Mouse (Mus musculus) cerebellum, adult (tissue): ENCODE measurements around the gene Furin.
"Not testable (repeated sequence)": the region's sequence is repeated elsewhere in the genome, so short reads cannot be mapped to it uniquely, and the experiment has no call there.

ENCODE experiments used
- ATAC-seq: cut with Nextera tagmentation; 2 replicates; pipeline ENCODE4 v1.9.2; 2017; ENCODE audit warnings: mild to moderate bottlenecking, moderate library complexity, mixed read lengths; ENCODE audit not compliant: insufficient number of reproducible peaks, low FRiP score, low TSS enrichment

The Furin gene

DNA sequence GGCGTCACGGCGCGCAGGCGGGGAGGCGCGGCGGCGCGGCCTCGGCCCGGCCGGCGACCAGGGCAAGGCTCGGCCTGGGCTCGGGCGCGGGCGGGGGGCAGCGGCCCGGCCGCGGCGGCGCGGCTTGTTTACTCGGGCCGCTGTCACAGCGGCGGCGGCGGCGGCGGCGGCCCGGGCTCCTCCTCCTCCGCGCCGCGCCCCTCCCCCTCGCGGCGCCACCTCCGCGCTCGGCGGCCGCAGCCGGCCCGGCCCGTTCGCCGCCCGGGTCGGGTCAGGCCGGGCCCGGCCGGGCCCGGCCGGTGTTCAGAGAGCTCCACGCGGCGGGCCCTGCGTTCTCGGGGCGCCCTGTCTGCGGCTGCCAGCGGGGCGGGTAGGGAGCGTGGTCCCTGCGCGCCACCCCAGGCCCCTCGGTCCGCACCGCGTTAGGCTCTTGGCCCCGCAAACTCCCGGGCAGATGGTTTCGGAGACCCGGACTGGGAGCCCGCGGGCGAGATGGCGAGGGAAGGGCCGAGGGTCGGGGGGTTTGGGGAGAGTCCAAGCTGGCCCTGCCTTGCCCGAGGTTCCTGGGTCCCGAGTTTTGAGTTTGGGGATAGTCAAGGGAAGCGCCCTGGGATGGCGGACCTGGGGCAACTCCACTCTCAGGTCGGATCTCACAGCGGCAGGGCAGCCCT is 2.5 kb downstream of the Furin start:
- ATAC-seq = peak; percentile 51

DNA sequence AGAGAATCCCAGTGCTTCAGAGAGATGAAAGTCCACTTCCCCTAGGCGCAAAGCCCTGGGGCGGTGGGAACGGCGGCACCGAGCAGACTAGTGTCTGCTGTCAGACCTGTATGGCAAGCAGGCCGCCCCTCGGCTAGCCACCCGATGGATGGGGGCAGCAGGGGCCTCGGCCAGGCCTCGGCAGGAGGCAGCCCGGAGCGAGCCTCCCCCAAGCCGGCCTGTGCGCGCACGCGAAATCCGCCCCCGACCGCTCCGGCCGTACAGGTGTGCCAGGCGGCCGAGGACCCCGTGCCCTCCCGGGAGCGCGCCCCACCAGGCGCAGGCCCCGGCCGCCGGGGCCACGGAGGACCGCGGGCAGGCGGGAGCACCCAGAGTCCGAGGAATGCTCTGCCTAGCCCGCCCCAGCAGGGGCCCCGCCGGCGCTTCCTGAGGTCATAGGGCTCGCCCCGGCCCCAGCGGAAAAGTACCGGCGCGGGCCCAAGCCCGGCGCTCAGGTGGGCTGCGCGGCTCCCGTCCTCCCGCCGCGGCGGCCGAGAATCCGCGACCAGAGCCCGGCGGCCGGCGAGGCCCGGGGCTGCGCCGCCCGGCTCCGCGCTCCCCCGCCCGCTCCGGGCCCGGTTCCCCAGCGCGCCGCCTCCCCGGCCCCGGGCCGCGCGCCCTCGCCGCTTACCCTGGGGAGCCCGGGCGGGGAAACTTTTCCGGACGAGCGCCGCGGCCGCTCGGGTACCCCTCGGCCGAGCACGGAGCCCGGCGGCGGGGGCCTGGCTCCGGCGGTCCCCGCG is 3.2 kb downstream of the Furin start:
- no peak for ATAC-seq

DNA sequence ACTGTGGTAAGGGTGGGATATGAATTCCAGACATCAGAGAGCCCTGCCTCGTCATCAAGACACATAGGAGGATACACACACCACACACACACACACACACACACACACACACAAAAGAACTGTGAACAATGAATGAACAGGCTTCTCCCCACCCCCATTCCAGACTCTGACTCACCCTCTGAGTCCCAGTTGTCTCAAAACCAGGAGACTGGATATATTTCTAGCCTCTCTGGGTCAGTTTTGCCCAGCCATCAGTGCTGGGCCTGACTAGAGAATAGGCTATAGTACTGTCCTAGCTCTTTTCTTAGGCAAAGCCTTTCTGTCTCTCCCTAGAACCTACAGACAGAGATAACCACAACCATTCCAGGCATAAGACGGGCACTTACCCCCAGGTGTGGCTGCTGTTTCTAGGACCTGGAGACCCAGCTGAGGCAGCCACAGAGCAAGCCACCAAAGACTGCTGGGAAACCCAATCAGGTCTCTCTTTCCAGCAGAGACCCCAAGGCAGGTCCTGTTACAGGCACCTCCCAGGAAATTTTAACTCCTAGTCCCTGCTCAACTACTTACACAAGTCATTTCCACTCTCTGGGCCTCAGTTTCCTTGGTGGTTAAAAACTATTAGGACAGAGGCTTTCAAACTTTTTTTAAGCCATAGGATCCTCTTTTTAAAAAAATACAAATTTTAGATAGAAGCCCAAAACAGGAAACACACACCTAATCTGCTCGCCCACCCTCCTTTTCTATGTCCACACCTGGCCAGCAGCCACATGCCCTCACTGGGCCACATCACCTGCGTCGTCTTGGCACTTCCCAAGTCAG is 4.0 kb downstream of the Furin start:
- ATAC-seq = no peak

- no peak for ATAC-seq
Measured at GRCm38 (mm10) chr7:80400571-80400970, 4.7 kb downstream of the Furin start.

- ATAC-seq = peak; percentile 16; the same call in 1 of the 2 replicates
Measured at GRCm38 (mm10) chr7:80400099-80400498, 5.1 kb downstream of the Furin start.

DNA sequence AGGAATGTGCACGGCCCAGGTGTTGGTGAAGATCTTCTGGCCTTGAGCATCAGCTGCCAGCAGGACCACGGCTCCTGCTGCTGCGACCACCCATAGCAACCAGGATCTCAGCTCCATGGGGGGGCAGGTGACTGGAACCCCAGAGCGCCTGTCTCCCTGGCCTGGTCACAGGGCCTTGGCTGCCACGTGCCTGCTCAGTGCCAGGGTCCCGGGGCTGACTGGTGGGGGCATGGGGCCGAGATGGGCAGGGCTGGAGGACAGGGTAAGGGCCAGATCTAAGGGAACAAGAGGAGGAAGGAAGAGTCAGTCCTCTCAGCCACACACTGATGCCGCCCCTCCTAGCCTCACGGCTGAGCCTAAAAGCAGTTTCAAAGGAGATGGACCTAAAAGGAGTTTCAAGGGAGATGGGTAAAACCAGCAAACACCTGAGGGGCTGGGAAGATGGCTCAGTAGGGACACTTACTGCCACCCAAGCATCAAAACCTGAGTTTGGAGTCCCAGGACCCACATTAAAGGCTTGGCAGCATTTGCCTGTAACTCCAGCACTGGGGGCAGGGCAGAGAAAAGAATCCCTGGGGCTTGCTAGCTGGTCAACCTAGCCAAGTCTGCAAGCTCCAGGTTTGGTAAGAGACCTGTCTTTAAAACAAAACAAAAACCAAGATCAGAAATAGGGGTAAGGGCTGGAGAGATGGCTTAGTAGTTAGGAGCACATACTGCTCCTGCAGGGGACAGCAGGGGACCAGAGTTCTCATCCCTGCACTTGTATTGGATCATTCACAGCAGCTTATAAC is 6.4 kb downstream of the Furin start:
- ATAC-seq = no peak

GRCm38 (mm10) chr7:80397986-80398385 is 7.2 kb downstream of the Furin start:
- ATAC-seq = no peak

GRCm38 (mm10) chr7:80396427-80396826 is 8.8 kb downstream of the Furin start:
- not testable (repeated sequence) for ATAC-seq

- ATAC-seq = no peak
Measured at GRCm38 (mm10) chr7:80394600-80394999, 10.6 kb downstream of the Furin start.

DNA sequence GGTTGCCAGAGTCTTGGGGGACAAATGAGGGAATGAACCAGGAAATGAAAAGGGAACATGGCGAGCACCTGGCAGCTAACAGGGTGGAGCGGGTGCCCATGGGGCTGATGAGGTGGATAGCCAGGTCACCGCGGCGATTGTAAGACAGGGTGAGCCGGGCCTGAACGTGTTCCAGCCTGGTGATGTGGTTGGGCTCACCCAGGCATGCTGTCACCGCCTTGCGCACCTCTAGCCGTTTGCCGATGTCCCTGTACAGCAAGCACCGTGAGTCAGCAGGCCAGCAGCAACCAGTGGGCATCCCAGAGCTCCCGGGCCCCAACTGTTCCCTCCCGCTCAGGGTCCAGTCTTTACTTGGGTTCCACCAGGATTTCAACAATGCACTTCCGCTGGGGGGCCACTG is 13.1 kb downstream of the Furin start:
- no peak for ATAC-seq

GRCm38 (mm10) chr7:80387633-80388543 is 17.3 kb downstream of the Furin start, which contains the start of gene Fes:
TSS of gene Fes (minus strand) at chr7:80387946.
- no peak for ATAC-seq

- ATAC-seq = no peak
Measured at GRCm38 (mm10) chr7:80387033-80387632, 18.1 kb downstream of the Furin start.

DNA sequence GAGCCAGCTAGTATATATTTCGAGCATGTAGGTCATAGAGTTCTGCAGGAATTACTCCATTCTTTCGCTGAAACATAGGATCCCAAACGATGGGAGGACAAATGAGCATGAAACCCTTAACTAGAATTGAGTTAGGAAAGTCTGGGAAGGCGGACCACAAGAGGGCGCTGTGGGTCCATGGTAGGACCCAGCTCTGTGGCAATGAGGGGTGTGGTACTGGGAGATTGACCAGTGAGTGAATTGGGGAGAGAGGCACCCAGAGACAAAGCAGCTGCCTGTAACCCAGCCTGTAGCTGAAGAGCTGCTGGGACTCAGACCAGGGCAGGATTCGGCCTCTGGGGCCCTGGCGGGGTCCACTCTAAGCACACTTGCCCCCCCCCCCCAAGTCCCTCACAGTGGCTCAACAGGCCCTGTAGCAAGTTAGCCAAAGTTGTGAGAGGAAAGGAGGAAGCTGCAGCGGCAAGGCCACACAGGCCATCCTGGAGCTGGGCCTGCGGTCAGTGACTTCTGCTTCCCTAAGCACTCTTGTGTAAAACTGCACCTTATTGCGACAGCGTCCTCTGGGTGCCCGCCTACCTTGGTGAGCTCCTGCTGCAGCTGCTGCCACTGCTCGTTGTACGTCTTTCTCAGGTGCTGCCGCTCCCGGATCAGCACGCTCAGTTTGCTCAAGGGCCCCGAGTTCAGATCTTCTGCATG is 18.9 kb downstream of the Furin start:
- no peak for ATAC-seq

DNA sequence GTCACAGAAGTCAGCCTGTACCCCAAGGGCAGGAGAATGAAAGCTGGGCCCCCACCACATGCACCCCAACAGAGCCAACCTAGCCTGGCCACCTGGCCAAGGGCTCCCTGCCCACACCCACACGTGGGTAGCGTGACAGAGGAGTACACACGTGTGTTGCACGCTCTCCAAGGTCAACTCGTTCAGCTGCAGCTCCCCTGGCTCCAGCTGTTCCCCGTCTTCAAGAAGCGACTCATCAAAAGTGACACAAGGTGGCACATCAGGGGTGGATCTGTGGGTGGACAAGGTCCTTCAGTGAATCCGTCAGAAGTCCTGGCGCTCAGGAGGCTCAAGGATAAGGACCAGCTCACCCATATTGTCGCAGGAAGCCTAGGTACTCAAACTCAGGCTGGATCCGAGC is 22.3 kb downstream of the Furin start:
- no peak for ATAC-seq

- no peak for ATAC-seq
Measured at GRCm38 (mm10) chr7:80379531-80379930, 25.7 kb downstream of the Furin start.

- ATAC-seq = no peak
Measured at GRCm38 (mm10) chr7:80377471-80377870, 27.8 kb downstream of the Furin start.

DNA sequence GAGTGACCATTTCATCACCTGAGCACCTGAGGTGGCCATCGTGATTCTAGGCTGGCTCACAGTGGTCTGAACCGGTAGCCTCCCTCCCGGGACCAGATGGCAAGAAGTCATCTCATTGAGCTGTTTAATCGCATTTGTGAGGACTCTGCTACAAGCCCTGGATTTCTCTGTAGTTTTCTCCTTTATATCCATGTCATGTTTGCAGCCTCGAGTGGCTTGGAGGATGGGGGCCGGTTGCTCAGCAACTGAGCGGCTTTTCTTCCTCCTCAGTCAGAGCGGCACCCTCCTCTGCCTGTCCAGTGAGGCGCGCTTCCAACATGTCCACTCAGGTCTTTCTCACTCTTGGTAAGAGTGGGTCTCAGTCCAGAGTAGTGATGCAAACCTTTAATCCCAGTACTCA is 29.0 kb downstream of the Furin start:
- no peak for ATAC-seq

GRCm38 (mm10) chr7:80375376-80376039 is 29.7 kb downstream of the Furin start:
- no peak for ATAC-seq
